Mouse (Mus musculus) CD4-positive, CD25-positive, alpha-beta regulatory T cell, adult 9 weeks (primary cell): ENCODE measurements around the gene Slc6a2. TPM values are rescaled to one million over a fixed set of nuclear protein-coding genes. Genes with fewer than 3 reads are reported as not detected.

Experiments
- polyA plus RNA-seq: library from polyadenylated mRNA; unstranded; fragments of 100-300 nt; shearing (Covaris generic); gene quantifications from one replicate; pipeline ENCODE4 v1.2.1, GENCODE M21; 2017

Slc6a2 gene
- not detected for polyA plus RNA-seq

GRCm38 (mm10) chr8:92959779-92960178, at the start of gene Slc6a2:
TSS of gene Slc6a2 (plus strand) at chr8:92960079.

DNA sequence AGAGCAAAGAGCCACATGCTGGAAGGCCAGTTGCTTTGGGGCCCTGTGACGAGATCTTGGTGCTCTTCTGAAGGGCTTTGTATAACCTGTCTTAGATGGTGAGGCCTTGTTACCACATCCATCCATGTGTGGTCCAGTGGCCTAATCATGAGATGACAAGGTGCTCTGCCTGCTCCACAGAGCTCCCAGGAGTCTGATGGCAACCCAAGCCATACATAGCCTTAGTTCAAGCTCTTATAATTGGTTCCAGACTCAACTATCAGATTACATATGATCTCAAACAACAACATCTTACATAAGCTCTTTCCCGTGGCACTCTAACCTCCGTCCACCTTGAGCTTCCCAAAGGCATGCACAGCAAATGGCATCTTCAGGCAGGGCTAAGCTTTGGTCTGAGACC, 88.2 kb downstream of the Slc6a2 start, which contains the start of gene Ces1a:
Ces1a (minus strand) TSS at position 101 of the 400 bp plus-strand sequence.

Other genes with a start within 250 kb of the Slc6a2 start
- gene Mmp2, start 132.8 kb upstream of the Slc6a2 start, polyA plus RNA-seq = not detected
- 0.83 TPM for gene Lpcat2, start 104.7 kb upstream of the Slc6a2 start, polyA plus RNA-seq
- not detected for gene Capns2, start 58.7 kb upstream of the Slc6a2 start, polyA plus RNA-seq
- gene Ces1a, start 88.1 kb downstream of the Slc6a2 start, polyA plus RNA-seq = not detected
- not detected for gene Ces1b, start 119.9 kb downstream of the Slc6a2 start, polyA plus RNA-seq
- not detected for gene Ces1c, start 171.2 kb downstream of the Slc6a2 start, polyA plus RNA-seq
- gene Ces1d, start 237.8 kb downstream of the Slc6a2 start, polyA plus RNA-seq = not detected